Mouse (Mus musculus) ES-E14 (cell line): Measurements from ENCODE around the gene Atp2b4. TPM values are rescaled to one million over a fixed set of nuclear protein-coding genes. Genes with fewer than 3 reads are reported as not detected.

Source experiments
- DNase-seq: peaks from one replicate; pipeline ENCODE4 v3.0.0-alpha.2; 2013; ENCODE audit warnings: low read depth, low spot score
- H3K27ac ChIP-seq: 2 replicates; pipeline ENCODE4 v1.5.1; 2012; ENCODE audit warnings: low read depth, mild to moderate bottlenecking, low read length, moderate library complexity, mixed read lengths; ENCODE audit not compliant: poor library complexity, insufficient read depth, severe bottlenecking
- H3K36me3 ChIP-seq: 2 replicates; pipeline ENCODE4 v1.6.1; 2012; ENCODE audit warnings: mild to moderate bottlenecking, low read length, moderate library complexity, mixed read lengths; ENCODE audit not compliant: control insufficient read depth, poor library complexity, insufficient read depth, severe bottlenecking
- H3K4me1 ChIP-seq, 2 experiments: fragments of 150-350 bp in 1 of 2; sonication (generic) in 1 of 2; 2 replicates each; pipeline ENCODE4 v1.6.1; 2012; ENCODE audit warnings: low read length in 2 of 2, mild to moderate bottlenecking in 1 of 2, mixed read lengths in 1 of 2; ENCODE audit not compliant: control insufficient read depth in 2 of 2, insufficient read depth in 2 of 2, poor library complexity in 1 of 2
- H3K4me3 ChIP-seq, 2 experiments: fragments of 150-350 bp in 1 of 2; sonication (generic) in 1 of 2; 2 replicates each; pipeline ENCODE4 v1.5.1; 2012; ENCODE audit warnings: low read length in 2 of 2, low read depth in 1 of 2, mild to moderate bottlenecking in 1 of 2, mixed read lengths in 1 of 2; ENCODE audit not compliant: insufficient read depth in 1 of 2, poor library complexity in 1 of 2, severe bottlenecking in 1 of 2
- H3K9ac ChIP-seq: 2 replicates; pipeline ENCODE4 v1.6.1; 2012; ENCODE audit warnings: low read depth, mild to moderate bottlenecking, low read length, mixed read lengths; ENCODE audit not compliant: poor library complexity, insufficient read depth, severe bottlenecking
- H3K9me3 ChIP-seq: fragments of 150-350 bp; sonication (generic); 2 replicates; pipeline ENCODE4 v1.6.1; 2012; ENCODE audit warnings: low read depth, mild to moderate bottlenecking, low read length; ENCODE audit not compliant: control insufficient read depth, insufficient read depth
- CHD2 ChIP-seq: IDR thresholded peaks from 2 replicates; pipeline ENCODE4 v1.6.1; 2014; ENCODE audit warnings: mild to moderate bottlenecking, low read depth, low read length, inconsistent platforms
- HCFC1 ChIP-seq: IDR thresholded peaks from 2 replicates; pipeline ENCODE4 v1.6.1; 2012; ENCODE audit warnings: low read length, inconsistent platforms, borderline replicate concordance; ENCODE audit not compliant: insufficient read depth
- MAFK ChIP-seq: IDR thresholded peaks from 2 replicates; pipeline ENCODE4 v1.6.1; 2014; ENCODE audit warnings: mild to moderate bottlenecking, low read depth, low read length, inconsistent platforms; ENCODE audit not compliant: insufficient read depth
- ZC3H11A ChIP-seq: IDR thresholded peaks from 2 replicates; pipeline ENCODE4 v1.6.1; 2012; ENCODE audit warnings: low read depth, mild to moderate bottlenecking, inconsistent platforms, low read length, borderline replicate concordance
- ZNF384 ChIP-seq: IDR thresholded peaks from 2 replicates; pipeline ENCODE4 v1.6.1; 2012; ENCODE audit warnings: low read depth, low read length, inconsistent platforms
- in situ Hi-C, 2 experiments: fragments of 600-800 bp; cut with MboI; formaldehyde crosslinking; loops; one replicate each; pipeline ENCODE4 v1.15.1; 2025; ENCODE audit warnings: low sequenced_read_pairs in 2 of 2, inconsistent platforms in 1 of 2; ENCODE audit not compliant: unreplicated experiment in 2 of 2
- total RNA-seq: library from RNA; depleted of rRNA; stranded (reverse); fragments of 300-350 nt; gene quantifications from 2 replicates; pipeline ENCODE4 v1.2.3, GENCODE M21; 2012

The Atp2b4 gene
- total RNA-seq, 1 experiment: 9.8 TPM

GRCm38 (mm10) chr1:133715191-133715590 lies 85.7 kb downstream of the Atp2b4 start:
- Histone ChIP-seq H3K4me1 (peaks cover 10 to 16% of the 10 kb centered on the region in 2 experiments), H3K9ac (no peak overlapping the region), H3K27ac (no peak overlapping the region; the same call in 1 of the 2 replicates), H3K4me3 (no peak overlapping the region), H3K36me3 (no peaks in the 10 kb centered on the region; the same call in 1 of the 2 replicates), H3K9me3 (no peaks in the 10 kb centered on the region)
- in situ Hi-C loops: no loop called here
- DNase-seq: no peak
- no peak for TF ChIP-seq CHD2
- TF ChIP-seq HCFC1: no peak

GRCm38 (mm10) chr1:133713009-133713370 lies 87.9 kb downstream of the Atp2b4 start:
- Histone ChIP-seq H3K9me3 (no peaks in the 10 kb centered on the region), H3K4me1 (peaks cover 10 to 25% of the 10 kb centered on the region in 2 experiments), H3K36me3 (no peaks in the 10 kb centered on the region; the same call in 1 of the 2 replicates), H3K27ac (no peak overlapping the region), H3K4me3 (no peak overlapping the region), H3K9ac (no peak overlapping the region)
- TF ChIP-seq CHD2 (no peak), ZC3H11A (no peak), HCFC1 (no peak), ZNF384 (no peak), MAFK (no peak)
- DNase-seq: no peak
- in situ Hi-C loops: no loop called here

- Histone ChIP-seq H3K9me3 (no peaks in the 10 kb centered on the region), H3K4me3 (no peak overlapping the region), H3K4me1 (peaks cover 10 to 27% of the 10 kb centered on the region in 2 experiments), H3K27ac (no peak overlapping the region), H3K9ac (no peak overlapping the region), H3K36me3 (no peaks in the 10 kb centered on the region; the same call in 1 of the 2 replicates)
- in situ Hi-C loops: no loop called here
- TF ChIP-seq CHD2 (no peak), MAFK (no peak), HCFC1 (no peak), ZNF384 (no peak), ZC3H11A (no peak)
- DNase-seq: no peak
These were observed 88.4 kb downstream of the Atp2b4 start for GRCm38 (mm10) chr1:133712288-133713008.

GRCm38 (mm10) chr1:133711376-133711775 lies 89.5 kb downstream of the Atp2b4 start:
- Histone ChIP-seq H3K4me1 (peaks cover 10 to 27% of the 10 kb centered on the region in 2 experiments), H3K36me3 (no peaks in the 10 kb centered on the region; the same call in 1 of the 2 replicates), H3K9me3 (no peaks in the 10 kb centered on the region), H3K9ac (no peak overlapping the region), H3K27ac (no peak overlapping the region), H3K4me3 (no peak overlapping the region)
- TF ChIP-seq ZNF384 (no peak), CHD2 (no peak), MAFK (no peak), ZC3H11A (no peak), HCFC1 (no peak)
- in situ Hi-C loops: no loop called here
- DNase-seq: no peak

- in situ Hi-C loops: no loop called here
These were observed 89.9 kb downstream of the Atp2b4 start for GRCm38 (mm10) chr1:133710895-133711294.

More at GRCm38 (mm10) chr1:133710895-133711294, 89.9 kb downstream of the Atp2b4 start:
- Histone ChIP-seq H3K27ac (no peak overlapping the region), H3K9me3 (no peaks in the 10 kb centered on the region), H3K9ac (no peak overlapping the region), H3K36me3 (no peaks in the 10 kb centered on the region; the same call in 1 of the 2 replicates), H3K4me1 (peaks cover 10 to 27% of the 10 kb centered on the region in 2 experiments), H3K4me3 (no peak overlapping the region)
- TF ChIP-seq ZC3H11A (no peak), ZNF384 (no peak), HCFC1 (no peak), CHD2 (no peak), MAFK (no peak)
- no peak for DNase-seq
